Mouse (Mus musculus) megakaryocyte, embryonic 14.5 days (primary cell): ENCODE data around the gene Apopt1.

Experiments
- FLI1 ChIP-seq: IDR thresholded peaks from 2 replicates; pipeline ENCODE4 v1.6.1; 2012; ENCODE audit warnings: low read length, inconsistent platforms, mixed read lengths
- GATA1 ChIP-seq: IDR thresholded peaks from 3 replicates; pipeline ENCODE4 v1.6.1; 2012; ENCODE audit warnings: mixed read lengths, low read length, inconsistent platforms, borderline replicate concordance

- TF ChIP-seq GATA1 (no peak), FLI1 (no peak)
Observed at GRCm38 (mm10) chr12:111795180-111795895, 82.3 kb downstream of the Apopt1 start.
